In the genomic region with DNA sequence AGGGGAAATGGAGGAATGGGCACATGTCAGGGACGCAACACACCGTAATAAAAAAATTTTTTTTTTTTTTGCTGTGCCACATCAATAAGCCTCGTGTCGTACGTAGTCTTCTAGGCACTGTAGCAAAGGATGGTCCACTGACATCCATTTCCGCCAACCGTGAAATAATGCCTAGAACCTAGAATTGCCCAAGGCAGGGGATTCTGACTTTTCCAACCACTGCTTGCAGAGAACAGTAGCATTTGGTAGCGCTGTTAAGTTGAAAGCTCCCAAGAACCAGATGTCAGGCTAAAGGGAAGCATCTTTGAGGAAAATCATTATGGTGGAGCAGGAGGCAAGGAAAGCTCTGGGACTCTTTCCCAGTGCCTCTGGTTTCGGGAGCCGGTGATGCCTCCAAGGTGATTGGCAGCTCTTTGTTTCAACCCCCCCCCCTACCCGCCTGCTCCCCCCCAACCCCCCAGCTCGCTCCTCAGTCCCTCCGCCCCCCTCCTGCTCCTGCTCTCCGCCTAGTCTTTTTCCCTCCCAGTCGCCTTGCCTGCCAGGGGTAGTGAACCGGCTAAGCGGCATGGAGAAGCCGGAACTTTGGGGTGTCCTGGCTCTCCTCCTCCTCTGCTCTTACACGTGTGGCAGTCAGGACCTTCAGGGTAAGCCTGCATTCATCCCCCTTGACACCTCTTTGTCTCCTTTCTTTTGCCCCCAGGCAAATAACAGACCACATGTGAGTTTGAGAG, we compare ENCODE assay signal across 8 mouse cellular contexts. TPM values are rescaled to one million over a fixed set of nuclear protein-coding genes. Genes with fewer than 3 reads are reported as not detected.
DNase-seq lines count a peak whose midpoint lies in the region; ATAC-seq lines count a peak whose summit lies in the region.

A gene (plus strand): TSS at position 500 of the 731 bp plus-strand sequence.

- H3K9me3 ChIP-seq in megakaryocyte, embryonic 14.5 days, result no peaks in the 10 kb centered on the region
- H3K9me3 ChIP-seq in heart, embryonic 16.5 days (replicated peaks; ENCODE audit: control insufficient read depth, low read length), result no peaks in the 10 kb centered on the region

- H3K36me3 ChIP-seq in megakaryocyte, embryonic 14.5 days (replicated peaks; ENCODE audit: low read length), result peaks cover 23% of the 10 kb centered on the region
- 0 out of 2 replicates have a peak, but pooled peaks cover 4% of the 10 kb centered on the region for H3K36me3 ChIP-seq in heart, embryonic 16.5 days (ENCODE audit: control insufficient read depth, insufficient read depth)

- H3K9ac ChIP-seq in heart, embryonic 16.5 days (ENCODE audit: low read length), result peak within 1 kb of the TSS; percentile 87

- peak within 1 kb of the TSS; percentile 99 for H3K4me3 ChIP-seq in megakaryocyte, embryonic 14.5 days (replicated peaks)
- peak within 1 kb of the TSS; percentile 94 for H3K4me3 ChIP-seq in heart, embryonic 16.5 days (ENCODE audit: low read length)

- peaks cover 75% of the 10 kb centered on the region for H3K4me1 ChIP-seq in megakaryocyte, embryonic 14.5 days
- H3K4me1 ChIP-seq in heart, embryonic 16.5 days (ENCODE audit: control insufficient read depth, insufficient read depth, low read length), result peaks cover 19% of the 10 kb centered on the region

- peaks cover 33% of the 10 kb centered on the region for H3K27me3 ChIP-seq in megakaryocyte, embryonic 14.5 days (replicated peaks)
- H3K27me3 ChIP-seq in heart, embryonic 16.5 days (ENCODE audit: control insufficient read depth, insufficient read depth, low read length), result no peaks in the 10 kb centered on the region

- no peak for ATAC-seq in megakaryocyte, adult 5-6 weeks (ENCODE audit: poor library complexity, severe bottlenecking)
- ATAC-seq in heart, embryonic 16.5 days (replicated peaks; ENCODE audit: extremely low read depth, insufficient read depth, low FRiP score), result no peak

- peak; percentile 76 for DNase-seq in embryo, embryonic 10.5 days (ENCODE audit: low spot score)
- no peak for DNase-seq in left cerebral cortex, postnatal 25 days (ENCODE audit: low spot score in 2 of 2)
- DNase-seq in naive thymus-derived CD4-positive, alpha-beta T cell, adult 2 months (ENCODE audit: low read depth), result peak; percentile 56
- DNase-seq in right cerebral cortex, postnatal 36 days (ENCODE audit: low spot score in 2 of 2), result no peak
- DNase-seq in thymus, adult 18-20 months, result no peak

- H3K27ac ChIP-seq in heart, embryonic 16.5 days (ENCODE audit: low read length), result peak within 1 kb of the TSS; percentile 96

- peak within 1 kb of the TSS; percentile 90 for H3K4me2 ChIP-seq in heart, embryonic 16.5 days (ENCODE audit: low read depth, low read length)

- 5% methylated on average over 19 of the region's 19 CpGs for WGBS in heart, embryonic 16.5 days

- intact Hi-C loops in left cerebral cortex, postnatal 25 days (cut with DNase I), result loop anchor here (5.0 to 10.0 kb wide), 2 partner anchors 123 to 270 kb away; a partner anchor contains a TSS

RNA-seq across cellular contexts. Expression of the gene that starts here (rescaled TPM):
- polyA plus RNA-seq in megakaryocyte, embryonic 14.5 days (2012; ENCODE audit: insufficient read depth, low replicate concordance), result 0.07 TPM in 1 of 2 replicates, not detected in the other
- total RNA-seq in megakaryocyte, adult 5-6 weeks (2015), result 0.07 TPM in 1 of 2 replicates, not detected in the other
- total RNA-seq in megakaryocyte, adult 5-6 weeks (2017), result 0.12 and 0.70 TPM in 2 replicates
- polyA plus RNA-seq in heart, embryonic 16.5 days (2015; fragmentation: Nextera tagmentation; extraction: Ambion mirVana), result 24.0 TPM in 2 replicates
- total RNA-seq in left cerebral cortex, postnatal 25 days (2021), result 10 to 100 TPM; 23.6 to 26.5 TPM

Comparison
In these comparisons a context has a peak if more than half of its experiments do, and no peak if none do; other contexts are left out.
1. RNA of the gene that starts here (total RNA-seq): 23.6 to 26.5 TPM in left cerebral cortex, postnatal 25 days; 0.07 to 0.70 TPM in megakaryocyte, adult 5-6 weeks; every median in the first group is over 10 times any median in the second.
2. RNA of the gene that starts here (polyA plus RNA-seq): 24.0 TPM in heart, embryonic 16.5 days; 0.07 TPM in megakaryocyte, embryonic 14.5 days; every median in the first group is over 10 times any median in the second.
3. DNase-seq: peak in embryo, embryonic 10.5 days (single experiment) and naive thymus-derived CD4-positive, alpha-beta T cell, adult 2 months (single experiment); none in left cerebral cortex, postnatal 25 days (0 of 2), right cerebral cortex, postnatal 36 days (0 of 2) and thymus, adult 18-20 months (0 of 2).